Mouse (Mus musculus) limb, embryonic 14.5 days (tissue): Measurements from ENCODE around the gene Kpna2. TPM values are rescaled to one million over a fixed set of nuclear protein-coding genes. Genes with fewer than 3 reads are reported as not detected.
"Not testable (repeated sequence)": the region's sequence is repeated elsewhere in the genome, so short reads cannot be mapped to it uniquely, and the experiment has no call there.

ENCODE experiments used
- ATAC-seq: fragments of 200-750 bp; cut with Nextera tagmentation; 2 replicates; pipeline ENCODE4 v1.8.0; 2017; ENCODE audit warnings: low read depth, moderate number of reproducible peaks, moderate TSS enrichment; ENCODE audit not compliant: low FRiP score
- DNase-seq: peaks from one replicate; pipeline ENCODE4 v3.0.0-alpha.2; 2015; ENCODE audit warnings: low spot score
- H3K27ac ChIP-seq: fragments of 300-500 bp; sonication (generic); replicated peaks from 2 replicates; pipeline ENCODE4 v1.5.1; 2014; ENCODE audit warnings: low read depth, mild to moderate bottlenecking, low read length, moderate library complexity, mixed read lengths
- H3K27me3 ChIP-seq: fragments of 300-500 bp; sonication (generic); 2 replicates; pipeline ENCODE4 v1.6.1; 2014; ENCODE audit warnings: low read length, mixed read lengths; ENCODE audit not compliant: control insufficient read depth, insufficient read depth
- H3K36me3 ChIP-seq: fragments of 300-500 bp; sonication (generic); 2 replicates; pipeline ENCODE4 v1.6.1; 2014; ENCODE audit warnings: mild to moderate bottlenecking, low read length, moderate library complexity, mixed read lengths; ENCODE audit not compliant: control insufficient read depth, insufficient read depth
- H3K4me1 ChIP-seq: fragments of 300-500 bp; sonication (generic); 2 replicates; pipeline ENCODE4 v1.6.1; 2014; ENCODE audit warnings: antibody characterized with exemption, low read length, mixed read lengths; ENCODE audit not compliant: control insufficient read depth, insufficient read depth
- H3K4me2 ChIP-seq: fragments of 300-500 bp; sonication (generic); replicated peaks from 2 replicates; pipeline ENCODE4 v1.6.1; 2014; ENCODE audit warnings: low read depth, mild to moderate bottlenecking, low read length, moderate library complexity; ENCODE audit not compliant: severe bottlenecking
- H3K4me3 ChIP-seq: fragments of 300-500 bp; sonication (generic); replicated peaks from 2 replicates; pipeline ENCODE4 v1.5.1; 2014; ENCODE audit warnings: low read length
- H3K9ac ChIP-seq: fragments of 300-500 bp; sonication (generic); 2 replicates; pipeline ENCODE4 v1.6.1; 2014; ENCODE audit warnings: mild to moderate bottlenecking, low read depth, low read length, moderate library complexity; ENCODE audit not compliant: severe bottlenecking
- H3K9me3 ChIP-seq: fragments of 300-500 bp; sonication (generic); 2 replicates; pipeline ENCODE4 v1.6.1; 2016; ENCODE audit warnings: low read length; ENCODE audit not compliant: control insufficient read depth
- POLR2A ChIP-seq: fragments of 200-500 bp; IDR thresholded peaks from 2 replicates; pipeline ENCODE4 v1.8.0; 2012; ENCODE audit warnings: inconsistent platforms, mild to moderate bottlenecking, moderate library complexity, borderline replicate concordance; ENCODE audit not compliant: insufficient read depth, insufficient read length; ENCODE audit errors: extremely low read depth
- WGBS: fragments of 180-500 bp; shearing (Covaris S2); extraction: QIAGEN DNeasy Blood & Tissue Kit; methylation state at CpG from one replicate; pipeline ENCODE4 v1.1.7; 2014; 5-methylcytosine and 5-hydroxymethylcytosine counted together
- polyA plus RNA-seq, 2 experiments: library from polyadenylated mRNA; depleted of rRNA in 1 of 2; stranded (reverse) in 1 of 2; unstranded in 1 of 2; fragments of >200 nt; fragmentation: Nextera tagmentation in 1 of 2; extraction: Ambion mirVana in 1 of 2; gene quantifications; 2 replicates each; pipeline versions ENCODE4 v1.2.1 to v1.2.3; 2012 to 2014

The Kpna2 gene
- polyA plus RNA-seq, 2 experiments, result 224 to 291 TPM

- DNase-seq, result no peak
- Histone ChIP-seq H3K4me3 (0 out of 2 replicates have a peak overlapping the region, but pooled peaks have one; percentile 47), H3K27ac (no peak overlapping the region), H3K9ac (no peak overlapping the region), H3K4me1 (peaks cover 13% of the 10 kb centered on the region), H3K4me2 (peak overlapping the region; percentile 93), H3K36me3 (no peaks in the 10 kb centered on the region), H3K9me3 (no peaks in the 10 kb centered on the region), H3K27me3 (peaks cover 10% of the 10 kb centered on the region)
- no peak for ATAC-seq
- WGBS, result 48% methylated on average over 4 of the region's 4 CpGs
- TF ChIP-seq POLR2A, result no peak
Measured at GRCm38 (mm10) chr11:107024406-107024805, 25.1 kb upstream of the Kpna2 start.

- Histone ChIP-seq H3K27me3 (peaks cover 10% of the 10 kb centered on the region), H3K4me2 (no peak overlapping the region), H3K36me3 (no peaks in the 10 kb centered on the region), H3K9me3 (no peaks in the 10 kb centered on the region), H3K27ac (no peak overlapping the region), H3K4me3 (no peak overlapping the region), H3K9ac (no peak overlapping the region), H3K4me1 (peaks cover 13% of the 10 kb centered on the region)
- ATAC-seq (no peak), DNase-seq (no peak)
- no peak for TF ChIP-seq POLR2A
- 78% methylated on average over 13 of the region's 13 CpGs for WGBS
Measured at GRCm38 (mm10) chr11:107022050-107022683, 22.8 kb upstream of the Kpna2 start.

- not testable (repeated sequence) for H3K27me3 ChIP-seq, ATAC-seq, H3K4me3 ChIP-seq, H3K9me3 ChIP-seq, H3K27ac ChIP-seq, H3K9ac ChIP-seq, DNase-seq, H3K4me2 ChIP-seq, H3K4me1 ChIP-seq, H3K36me3 ChIP-seq
- WGBS, result 92% methylated on average over 3 of the region's 5 CpGs
Measured at GRCm38 (mm10) chr11:107019722-107020121, 20.4 kb upstream of the Kpna2 start.

- Histone ChIP-seq H3K9me3 (no peaks in the 10 kb centered on the region), H3K4me1 (no peaks in the 10 kb centered on the region), H3K27me3 (no peaks in the 10 kb centered on the region), H3K36me3 (no peaks in the 10 kb centered on the region), H3K4me2 (no peak overlapping the region), H3K27ac (no peak overlapping the region), H3K9ac (no peak overlapping the region), H3K4me3 (no peak overlapping the region)
- DNase-seq (no peak), ATAC-seq (no peak)
- no peak for TF ChIP-seq POLR2A
- WGBS, result 80% methylated on average over 4 of the region's 4 CpGs
Measured at GRCm38 (mm10) chr11:107019318-107019717, 20.0 kb upstream of the Kpna2 start.

- no peaks in the 10 kb centered on the region for H3K9me3 ChIP-seq
- no peak overlapping the region for H3K27ac ChIP-seq
- no peaks in the 10 kb centered on the region for H3K36me3 ChIP-seq
- no peak overlapping the region for H3K9ac ChIP-seq
- no peak overlapping the region for H3K4me2 ChIP-seq
- no peak for ATAC-seq
- no peaks in the 10 kb centered on the region for H3K4me1 ChIP-seq
- no peak for TF ChIP-seq POLR2A
- H3K27me3 ChIP-seq, result no peaks in the 10 kb centered on the region
- no peak for DNase-seq
- H3K4me3 ChIP-seq, result no peak overlapping the region
- WGBS, result 36% methylated on average over 7 of the region's 8 CpGs
Measured at GRCm38 (mm10) chr11:107018606-107019005, 19.3 kb upstream of the Kpna2 start.

- no peak for TF ChIP-seq POLR2A
- no peak for DNase-seq
- WGBS, result 48% methylated on average over 6 of the region's 6 CpGs
- no peaks in the 10 kb centered on the region for H3K4me1 ChIP-seq
- no peak for ATAC-seq
- no peaks in the 10 kb centered on the region for H3K27me3 ChIP-seq
- H3K9me3 ChIP-seq, result no peaks in the 10 kb centered on the region
- H3K9ac ChIP-seq, result no peak overlapping the region
- H3K36me3 ChIP-seq, result no peaks in the 10 kb centered on the region
- H3K27ac ChIP-seq, result no peak overlapping the region
- H3K4me2 ChIP-seq, result no peak overlapping the region
- no peak overlapping the region for H3K4me3 ChIP-seq
Measured at GRCm38 (mm10) chr11:107017339-107017886, 18.1 kb upstream of the Kpna2 start.
